Mouse (Mus musculus): ENCODE results near the gene Sar1b.

The Sar1b gene

GRCm38 (mm10) chr11:51831962-51832909 lies 68.7 kb downstream of the Sar1b start:
- DNase-seq (ENCODE audit: low spot score) = no peak

- no peak for DNase-seq (ENCODE audit: low spot score)
These were observed 69.5 kb downstream of the Sar1b start for GRCm38 (mm10) chr11:51832992-51833391.

- DNase-seq (ENCODE audit: low spot score) = no peak
These were observed 70.0 kb downstream of the Sar1b start for GRCm38 (mm10) chr11:51833393-51834066.

- no peak for DNase-seq (ENCODE audit: low spot score)
These were observed 70.6 kb downstream of the Sar1b start for GRCm38 (mm10) chr11:51834067-51834411.

- DNase-seq (ENCODE audit: low spot score) = no peak
These were observed 72.1 kb downstream of the Sar1b start for GRCm38 (mm10) chr11:51835598-51835997.

- no peak for DNase-seq (ENCODE audit: low spot score)
These were observed 73.0 kb downstream of the Sar1b start for GRCm38 (mm10) chr11:51836506-51836905.

GRCm38 (mm10) chr11:51837164-51838153 lies 74.0 kb downstream of the Sar1b start:
- no peak for DNase-seq (ENCODE audit: low spot score)

- DNase-seq (ENCODE audit: low spot score) = no peak
These were observed 75.6 kb downstream of the Sar1b start for GRCm38 (mm10) chr11:51839106-51839505.

GRCm38 (mm10) chr11:51839973-51840372 lies 76.5 kb downstream of the Sar1b start:
- DNase-seq (ENCODE audit: low spot score) = no peak

GRCm38 (mm10) chr11:51840657-51841056 lies 77.2 kb downstream of the Sar1b start:
- DNase-seq (ENCODE audit: low spot score) = no peak

GRCm38 (mm10) chr11:51841149-51841548 lies 77.7 kb downstream of the Sar1b start:
- DNase-seq (ENCODE audit: low spot score) = no peak

Data from c-Kit-positive CD71-positive TER-119-positive erythroid progenitor cells, embryonic 14.5 days (primary cell).